Mouse (Mus musculus): ENCODE measurements around the gene Ipp.
A peak's percentile ranks its signal among the peaks of the same experiment; 100 is the strongest.

The Ipp gene

DNA sequence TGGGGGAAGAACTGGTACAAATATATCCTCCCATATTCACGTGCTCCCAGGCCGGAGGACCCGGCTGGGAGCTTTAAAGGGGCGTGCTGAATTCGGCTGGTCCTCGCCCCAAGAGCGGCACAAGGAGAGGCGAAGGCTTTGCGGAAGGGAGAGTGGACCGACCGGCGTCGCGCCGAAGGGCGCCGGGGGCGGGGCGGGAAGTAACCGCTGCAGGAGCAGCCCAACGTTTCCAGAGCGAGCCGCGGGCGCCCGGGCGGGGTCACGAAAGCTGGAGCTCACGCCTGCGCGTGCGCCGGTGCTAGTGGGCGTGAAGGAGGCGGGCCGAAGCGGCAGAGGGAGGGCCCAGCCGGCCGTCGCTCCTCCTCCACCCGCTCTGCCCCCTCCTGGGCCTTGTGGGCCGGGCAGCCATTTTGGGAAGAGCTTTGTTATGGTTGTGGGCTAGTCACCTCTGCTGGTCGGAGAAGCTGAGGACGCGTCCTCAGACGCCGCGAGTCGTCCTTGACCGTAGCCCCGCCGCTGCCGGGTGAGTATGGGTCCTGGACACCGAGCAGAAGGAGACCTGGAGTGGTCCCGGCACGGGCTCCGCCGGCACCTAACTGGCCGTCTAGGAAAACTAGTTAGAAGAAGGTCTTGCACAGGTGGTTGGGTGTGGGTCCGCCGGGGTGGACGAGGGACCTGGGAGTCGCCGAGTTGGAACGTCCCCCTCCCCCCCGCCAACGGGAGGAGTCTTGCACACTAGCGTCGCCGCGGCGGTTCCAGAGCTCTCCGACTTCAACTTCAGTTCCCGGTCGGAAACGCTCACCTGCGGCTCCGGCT is 50.2 kb downstream of the Ipp start, which contains the start of gene Gpbp1l1:
Gene Gpbp1l1, plus strand, starts transcription at position 353 of the 816 bp plus-strand sequence.
- peak; percentile 97 to 98 for DNase-seq (ENCODE audit: low spot score in 2 of 2)

DNA sequence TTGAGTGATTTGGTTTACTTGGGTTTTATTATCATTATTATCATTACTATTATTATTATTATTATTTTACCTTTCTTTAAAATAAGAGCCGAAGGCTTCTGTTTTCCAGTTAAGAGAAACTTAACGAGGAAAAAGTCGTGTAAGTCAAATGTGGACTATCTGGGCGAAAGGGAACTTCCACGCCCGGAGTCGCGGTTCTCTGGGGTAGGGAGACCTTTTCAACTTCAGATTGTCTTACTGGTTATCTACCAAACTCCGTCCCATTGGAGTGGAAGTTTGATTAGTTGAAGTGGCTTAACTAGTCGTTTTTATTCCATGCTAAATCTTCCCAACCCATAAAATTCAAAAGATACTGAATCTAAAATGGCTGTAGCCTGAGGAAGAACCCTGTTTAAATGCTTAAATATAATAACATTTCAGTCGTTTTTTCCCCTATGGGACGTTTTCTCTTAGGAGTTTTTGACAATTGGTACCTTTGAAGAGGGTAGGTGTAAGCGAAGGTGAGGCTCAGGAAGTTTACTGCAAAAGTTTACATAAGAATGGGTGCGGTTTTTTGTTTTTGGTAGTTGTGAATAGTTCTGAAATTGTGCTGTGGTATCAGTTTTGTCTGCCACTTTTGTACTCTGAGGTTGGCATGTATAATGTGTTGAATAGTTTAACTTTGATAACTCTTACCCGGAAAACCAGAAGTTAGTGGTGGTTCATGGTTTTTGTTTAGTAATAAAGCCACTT is 51.0 kb downstream of the Ipp start:
- no peak for DNase-seq (ENCODE audit: low spot score in 2 of 2)
